In genomic region chr16:91938141-91938540, GRCm38 (mm10) we compare ENCODE assay signal across 21 mouse cellular contexts.
DNase-seq lines count a peak whose midpoint lies in the region; ATAC-seq lines count a peak whose summit lies in the region.
"Had no signal": no experiment of that assay in that cellular context is flagged by ENCODE, and none has a peak within 500 bp of the region (broad histone marks: within the 10 kb centered on the region; RNA-seq: fewer than 3 reads in every experiment).

No protein-coding gene starts in this region.

- WGBS in kidney, embryonic 14.5 days, result 71% methylated on average over 5 of the region's 5 CpGs

- no peak overlapping the region for H3K27ac ChIP-seq in kidney, embryonic 14.5 days (ENCODE audit: low read depth, low read length)
- H3K27ac ChIP-seq: embryonic facial prominence, embryonic 13.5 days; forebrain, embryonic 13.5 days; heart, embryonic 15.5 days; hindbrain, embryonic 14.5 days had no signal

- H3K4me3 ChIP-seq in kidney, embryonic 14.5 days (ENCODE audit: low read length), result no peak overlapping the region
- H3K4me3 ChIP-seq: embryonic facial prominence, embryonic 13.5 days; forebrain, embryonic 13.5 days; heart, embryonic 15.5 days had no signal

- no peaks in the 10 kb centered on the region for H3K4me1 ChIP-seq in kidney, embryonic 14.5 days (ENCODE audit: control insufficient read depth, insufficient read depth, low read length)
- H3K4me1 ChIP-seq: forebrain, embryonic 13.5 days; heart, embryonic 15.5 days had no signal

- peak; percentile 36 for DNase-seq in adrenal gland, postnatal 10 days
- no peak for DNase-seq in adrenal gland, adult 2 months
- peak; percentile 35 for DNase-seq in kidney, adult 18-20 months
- peak; percentile 53 to 55 for DNase-seq in kidney, postnatal 25 days
- no peak for DNase-seq in kidney, adult 11 months
- DNase-seq: adrenal gland, postnatal 25 days; B cell, adult 2 months; cerebellum, adult 9-11 months; cerebellum, postnatal 36 days; forebrain, postnatal 0 days; gastrocnemius, postnatal 14 days; heart, postnatal 14 days had no signal

- no peaks in the 10 kb centered on the region for H3K9me3 ChIP-seq in kidney, embryonic 14.5 days (ENCODE audit: control insufficient read depth, low read length)
- H3K9me3 ChIP-seq: embryonic facial prominence, embryonic 13.5 days; forebrain, embryonic 13.5 days; heart, embryonic 15.5 days had no signal

- H3K36me3 ChIP-seq in kidney, embryonic 14.5 days (ENCODE audit: control insufficient read depth, insufficient read depth, low read length), result no peaks in the 10 kb centered on the region
- H3K36me3 ChIP-seq: embryonic facial prominence, embryonic 13.5 days; G1E; heart, embryonic 15.5 days had no signal

- no peak overlapping the region for H3K9ac ChIP-seq in kidney, embryonic 14.5 days (ENCODE audit: low read depth, low read length)
- H3K9ac ChIP-seq: embryonic facial prominence, embryonic 13.5 days; forebrain, embryonic 13.5 days; forebrain, postnatal 0 days; heart, embryonic 15.5 days; hindbrain, embryonic 14.5 days had no signal

- ATAC-seq in kidney, embryonic 14.5 days (ENCODE audit: low FRiP score, low TSS enrichment), result no peak
- ATAC-seq in erythroblast, adult 5-6 weeks (replicated peaks; ENCODE audit: low FRiP score, poor library complexity, severe bottlenecking), result no peak
- ATAC-seq: CD4-positive, CD25-positive, alpha-beta regulatory T cell, adult 4 months; forebrain, embryonic 13.5 days; forebrain, postnatal 0 days had no signal

- no peaks in the 10 kb centered on the region for H3K27me3 ChIP-seq in kidney, embryonic 14.5 days (ENCODE audit: control insufficient read depth, insufficient read depth, low read length)
- H3K27me3 ChIP-seq: forebrain, embryonic 13.5 days; heart, embryonic 15.5 days had no signal

- H3K4me2 ChIP-seq in kidney, embryonic 14.5 days (replicated peaks; ENCODE audit: low read depth, low read length), result no peak overlapping the region
- H3K4me2 ChIP-seq: embryonic facial prominence, embryonic 13.5 days; forebrain, embryonic 13.5 days; heart, embryonic 11.5 days; heart, embryonic 15.5 days; hindbrain, embryonic 14.5 days had no signal

Comparison
In these comparisons a context has a peak if more than half of its experiments do, and no peak if none do; other contexts are left out.
1. DNase-seq: peak in adrenal gland, postnatal 10 days (single experiment), kidney, adult 18-20 months (single experiment) and kidney, postnatal 25 days (2 of 2); none in adrenal gland, adult 2 months (single experiment) and kidney, adult 11 months (single experiment).